Mouse (Mus musculus): ENCODE results near the gene Tapbp. TPM values are rescaled to one million over a fixed set of nuclear protein-coding genes. Genes with fewer than 3 reads are reported as not detected.

The Tapbp gene
- total and polyA plus RNA-seq, 3 experiments: 45.3 to 134 (median 116) TPM

DNA sequence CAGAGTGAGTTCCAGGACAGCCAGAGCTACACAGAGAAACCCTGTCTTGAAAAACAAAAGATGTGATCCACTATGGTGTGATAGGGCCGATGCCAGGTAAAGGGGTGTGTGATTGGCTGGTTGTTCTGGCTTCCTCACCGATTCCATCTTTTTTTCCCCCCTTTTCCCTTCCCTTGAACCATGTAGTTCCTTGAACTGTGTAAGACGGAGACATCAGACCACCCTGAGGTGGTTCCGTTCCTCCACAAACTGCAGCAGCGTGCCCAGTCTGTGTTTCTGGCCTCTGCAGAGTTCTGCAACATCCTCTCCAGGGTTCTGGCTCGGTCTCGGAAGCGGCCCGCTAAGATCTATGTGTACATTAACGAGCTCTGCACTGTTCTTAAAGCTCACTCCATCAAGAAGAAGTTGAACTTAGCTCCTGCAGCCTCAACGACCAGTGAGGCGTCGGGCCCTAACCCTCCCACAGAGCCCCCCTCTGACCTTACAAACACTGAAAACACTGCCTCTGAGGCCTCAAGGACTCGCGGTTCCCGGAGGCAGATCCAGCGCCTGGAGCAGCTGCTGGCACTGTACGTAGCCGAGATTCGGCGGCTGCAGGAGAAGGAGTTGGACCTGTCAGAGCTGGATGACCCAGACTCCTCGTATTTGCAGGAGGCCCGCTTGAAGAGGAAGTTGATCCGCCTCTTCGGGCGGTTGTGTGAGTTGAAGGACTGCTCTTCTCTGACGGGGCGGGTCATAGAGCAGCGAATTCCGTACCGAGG lies 4.5 kb upstream of the Tapbp start:
- H3K9ac ChIP-seq (ENCODE audit: insufficient read depth, low read depth): no peak overlapping the region
- H3K27ac ChIP-seq (ENCODE audit: insufficient read depth, low read depth): no peak overlapping the region
- H3K79me2 ChIP-seq (replicated peaks; ENCODE audit: control insufficient read depth, extremely low read depth, insufficient read depth, poor library complexity, severe bottlenecking): peaks cover 12% of the 10 kb centered on the region; the same call in 1 of the 2 replicates
- H3K36me3 ChIP-seq (replicated peaks in 1 of 2; ENCODE audit: control insufficient read depth in 1 of 2, insufficient read depth in 1 of 2, low read length in 1 of 2): peaks cover 40 to 42% of the 10 kb centered on the region in 2 experiments
- TF ChIP-seq ZMIZ1 (IDR thresholded peaks at IDR 0.05; ENCODE audit: low read depth, low read length): no peak
- TF ChIP-seq CHD1 (IDR thresholded peaks at IDR 0.05; ENCODE audit: low read depth, low read length): no peak
- TF ChIP-seq ZKSCAN1 (IDR thresholded peaks at IDR 0.05; ENCODE audit: borderline replicate concordance, low read depth, low read length): no peak
- TF ChIP-seq SMC3 (IDR thresholded peaks at IDR 0.05; ENCODE audit: low read depth, low read length): no peak
- TF ChIP-seq MEF2A (IDR thresholded peaks at IDR 0.05; ENCODE audit: borderline replicate concordance, low read depth, low read length): no peak
- TF ChIP-seq HCFC1 (IDR thresholded peaks at IDR 0.05; ENCODE audit: low read depth, low read length): no peak
- TF ChIP-seq POLR2A (IDR thresholded peaks at IDR 0.05; ENCODE audit: low read depth, low read length): no peak
- no peak for TF ChIP-seq USF1 (IDR thresholded peaks at IDR 0.05; ENCODE audit: low read depth, low read length)
- no peak for TF ChIP-seq POLR2AphosphoS2 (IDR thresholded peaks at IDR 0.05; ENCODE audit: low read depth, low read length)
- TF ChIP-seq USF2 (conservative IDR thresholded peaks at IDR 0.05; ENCODE audit: low read depth, low read length): no peak
- TF ChIP-seq MAX (IDR thresholded peaks at IDR 0.05; ENCODE audit: low read length): no peak
- no peak for TF ChIP-seq NELFE (IDR thresholded peaks at IDR 0.05; ENCODE audit: low read depth, low read length)
- no peak for TF ChIP-seq TBP (conservative IDR thresholded peaks at IDR 0.05; ENCODE audit: low read depth, low read length)
- TF ChIP-seq CTCF (conservative IDR thresholded peaks at IDR 0.05 in 1 of 2, IDR thresholded peaks at IDR 0.05 in 1 of 2; ENCODE audit: low read depth in 2 of 2, low read length in 2 of 2): no peak
- no peak overlapping the region for H3K4me2 ChIP-seq (ENCODE audit: insufficient read depth, low read depth, poor library complexity, severe bottlenecking)
- H3K4me3 ChIP-seq (replicated peaks in 1 of 3; ENCODE audit: low read depth in 2 of 3, low read length in 2 of 3, poor library complexity in 1 of 3): no peak overlapping the region
- no peak for DNase-seq (ENCODE audit: extremely low read depth)
- H3K4me1 ChIP-seq (ENCODE audit: control insufficient read depth in 1 of 2, insufficient read depth in 2 of 2): peaks cover 5 to 37% of the 10 kb centered on the region in 2 experiments; a peak in 3 of 4 replicates
- H3K27me3 ChIP-seq (replicated peaks): no peaks in the 10 kb centered on the region
- dilution Hi-C loops (cut with MboI; ENCODE audit: extremely low pct_ligation_motif_present, extremely low pct_unique_long_range_greater_than_20kb, low sequenced_read_pairs) (no loop called here), in situ Hi-C loops (cut with MboI; ENCODE audit: low pct_ligation_motif_present, low pct_unique_long_range_greater_than_20kb, low sequenced_read_pairs) (no loop called here)
- H3K9me3 ChIP-seq (replicated peaks; ENCODE audit: low read length): no peaks in the 10 kb centered on the region

DNA sequence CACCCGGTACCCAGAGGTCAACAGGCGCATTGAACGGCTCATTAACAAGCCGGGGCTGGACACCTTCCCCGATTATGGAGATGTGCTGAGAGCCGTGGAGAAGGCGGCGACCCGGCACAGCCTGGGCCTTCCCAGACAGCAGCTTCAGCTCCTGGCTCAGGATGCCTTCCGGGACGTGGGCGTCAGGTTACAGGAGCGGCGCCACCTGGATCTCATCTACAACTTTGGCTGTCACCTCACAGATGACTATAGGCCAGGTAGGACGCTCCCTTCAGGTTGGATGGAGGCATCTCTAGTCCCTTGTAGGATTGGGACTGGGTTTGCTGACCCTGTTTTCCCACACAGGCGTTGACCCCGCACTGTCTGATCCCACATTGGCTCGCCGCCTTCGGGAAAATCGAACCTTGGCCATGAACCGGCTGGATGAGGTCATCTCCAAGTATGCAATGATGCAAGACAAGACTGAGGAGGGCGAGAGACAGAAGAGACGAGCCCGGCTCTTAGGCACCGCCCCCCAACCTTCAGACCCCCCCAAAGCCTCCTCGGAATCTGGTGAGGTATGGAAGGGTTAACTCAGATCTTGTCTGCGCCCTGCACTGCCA lies 3.8 kb upstream of the Tapbp start:
- in situ Hi-C loops (cut with MboI; ENCODE audit: low pct_ligation_motif_present, low pct_unique_long_range_greater_than_20kb, low sequenced_read_pairs) (no loop called here), dilution Hi-C loops (cut with MboI; ENCODE audit: extremely low pct_ligation_motif_present, extremely low pct_unique_long_range_greater_than_20kb, low sequenced_read_pairs) (no loop called here)
- H3K4me2 ChIP-seq (ENCODE audit: insufficient read depth, low read depth, poor library complexity, severe bottlenecking): no peak overlapping the region
- peaks cover 2% of the 10 kb centered on the region for H3K9me3 ChIP-seq (replicated peaks; ENCODE audit: low read length)
- H3K4me1 ChIP-seq (ENCODE audit: control insufficient read depth in 1 of 2, insufficient read depth in 2 of 2): peaks cover 7 to 40% of the 10 kb centered on the region in 2 experiments
- peaks cover 42 to 45% of the 10 kb centered on the region in 2 experiments for H3K36me3 ChIP-seq (replicated peaks in 1 of 2; ENCODE audit: control insufficient read depth in 1 of 2, insufficient read depth in 1 of 2, low read length in 1 of 2)
- H3K79me2 ChIP-seq (replicated peaks; ENCODE audit: control insufficient read depth, extremely low read depth, insufficient read depth, poor library complexity, severe bottlenecking): peaks cover 12% of the 10 kb centered on the region; the same call in 1 of the 2 replicates
- no peak overlapping the region for H3K4me3 ChIP-seq (replicated peaks in 1 of 3; ENCODE audit: low read depth in 2 of 3, low read length in 2 of 3, poor library complexity in 1 of 3)
- TF ChIP-seq ZNF384 (IDR thresholded peaks at IDR 0.05; ENCODE audit: low read depth, low read length) (no peak), UBTF (IDR thresholded peaks at IDR 0.05; ENCODE audit: low read depth, low read length) (no peak), EP300 (IDR thresholded peaks at IDR 0.05; ENCODE audit: low read length) (no peak)
- H3K27me3 ChIP-seq (replicated peaks): no peaks in the 10 kb centered on the region
- H3K27ac ChIP-seq (ENCODE audit: insufficient read depth, low read depth): no peak overlapping the region
- no peak overlapping the region for H3K9ac ChIP-seq (ENCODE audit: insufficient read depth, low read depth)
- no peak for DNase-seq (ENCODE audit: extremely low read depth)
